16 mouse cellular contexts compared by ENCODE assay signal in the genomic region with DNA sequence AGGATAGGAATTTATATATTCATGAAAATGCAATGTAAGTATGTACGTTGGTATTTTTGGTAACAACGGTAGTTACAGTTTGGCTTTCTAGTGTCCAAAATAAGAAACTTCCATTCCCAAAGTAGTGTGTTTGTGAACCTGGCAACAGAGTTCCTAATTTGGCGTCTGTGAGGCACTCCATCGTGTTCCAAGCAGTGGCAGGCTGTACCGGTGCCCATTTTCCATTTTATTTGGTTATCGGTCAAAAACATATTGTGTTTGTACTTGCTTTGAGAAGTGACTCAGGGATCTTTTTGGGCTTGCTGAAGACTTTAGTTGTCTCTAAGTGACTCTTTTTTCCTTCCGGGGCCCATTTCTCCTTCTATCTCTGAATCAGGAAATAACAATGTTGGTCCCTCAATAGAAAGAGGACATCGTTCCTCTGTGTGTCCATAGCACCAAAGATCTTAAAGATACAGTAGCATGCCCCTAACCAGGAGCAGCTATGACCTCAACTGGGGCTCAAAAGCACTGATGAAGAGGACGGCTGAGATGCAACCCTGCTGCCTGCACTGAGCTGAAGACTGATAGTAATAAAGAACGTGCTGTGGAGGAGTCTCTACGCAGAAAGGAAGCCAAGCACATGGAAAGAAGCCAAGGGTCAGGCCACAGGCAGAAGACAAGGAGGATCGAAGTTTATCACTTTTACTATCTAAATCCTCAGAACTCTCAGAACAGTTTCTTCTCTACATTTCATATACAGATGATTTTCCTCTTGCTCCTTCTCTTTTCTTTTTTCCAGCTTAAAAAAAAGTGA.
DNase-seq lines count a peak whose midpoint lies in the region; ATAC-seq lines count a peak whose summit lies in the region.
"Had no signal": no experiment of that assay in that cellular context is flagged by ENCODE, and none has a peak within 500 bp of the region (broad histone marks: within the 10 kb centered on the region; RNA-seq: fewer than 3 reads in every experiment).

No protein-coding gene starts in this region.

- ATAC-seq in heart, embryonic 11.5 days (replicated peaks; ENCODE audit: insufficient number of reproducible peaks, low FRiP score, low TSS enrichment), result no peak
- no peak for ATAC-seq in heart, embryonic 16.5 days (replicated peaks; ENCODE audit: extremely low read depth, insufficient read depth, low FRiP score)
- ATAC-seq in monocyte, adult 5-6 weeks (replicated peaks; ENCODE audit: insufficient number of reproducible peaks, low FRiP score, low TSS enrichment, poor library complexity, severe bottlenecking), result no peak
- no peak for ATAC-seq in megakaryocyte, adult 5-6 weeks (ENCODE audit: poor library complexity, severe bottlenecking)
- ATAC-seq: intestine, postnatal 0 days had no signal

- H3K9ac ChIP-seq in heart, embryonic 11.5 days (ENCODE audit: low read depth, low read length), result no peak overlapping the region
- H3K9ac ChIP-seq in heart, embryonic 16.5 days (ENCODE audit: low read length), result no peak overlapping the region
- H3K9ac ChIP-seq: forebrain, embryonic 12.5 days; hindbrain, embryonic 15.5 days; liver, embryonic 14.5 days; neural tube, embryonic 12.5 days had no signal

- H3K9me3 ChIP-seq in heart, embryonic 11.5 days (replicated peaks; ENCODE audit: control insufficient read depth, low read length), result no peaks in the 10 kb centered on the region
- H3K9me3 ChIP-seq in heart, embryonic 16.5 days (replicated peaks; ENCODE audit: control insufficient read depth, low read length), result no peaks in the 10 kb centered on the region
- H3K9me3 ChIP-seq: forebrain, embryonic 12.5 days; hindbrain, embryonic 15.5 days; limb, embryonic 10.5 days; neural tube, embryonic 12.5 days had no signal

- no peak overlapping the region for H3K4me3 ChIP-seq in heart, embryonic 11.5 days (ENCODE audit: low read depth, low read length)
- no peak overlapping the region for H3K4me3 ChIP-seq in heart, embryonic 16.5 days (ENCODE audit: low read length)
- H3K4me3 ChIP-seq: forebrain, embryonic 12.5 days; hindbrain, embryonic 15.5 days; limb, embryonic 10.5 days; neural tube, embryonic 12.5 days had no signal

- no peaks in the 10 kb centered on the region for H3K36me3 ChIP-seq in heart, embryonic 11.5 days (ENCODE audit: control insufficient read depth, insufficient read depth, low read length)
- no peaks in the 10 kb centered on the region; the same call in 1 of the 2 replicates for H3K36me3 ChIP-seq in heart, embryonic 16.5 days (ENCODE audit: control insufficient read depth, insufficient read depth)
- H3K36me3 ChIP-seq: forebrain, embryonic 12.5 days; hindbrain, embryonic 15.5 days; neural tube, embryonic 12.5 days had no signal

- peaks cover 25% of the 10 kb centered on the region for H3K4me1 ChIP-seq in heart, embryonic 11.5 days (ENCODE audit: control insufficient read depth, insufficient read depth, low read length)
- peaks cover 38% of the 10 kb centered on the region for H3K4me1 ChIP-seq in heart, embryonic 16.5 days (ENCODE audit: control insufficient read depth, insufficient read depth, low read length)
- H3K4me1 ChIP-seq: neural tube, embryonic 12.5 days had no signal

- H3K4me2 ChIP-seq in heart, embryonic 11.5 days, result no peak overlapping the region
- H3K4me2 ChIP-seq in heart, embryonic 16.5 days (ENCODE audit: low read depth, low read length), result no peak overlapping the region
- H3K4me2 ChIP-seq: forebrain, embryonic 12.5 days; hindbrain, embryonic 15.5 days; neural tube, embryonic 12.5 days had no signal

- H3K27ac ChIP-seq in heart, embryonic 11.5 days (ENCODE audit: low read depth, low read length), result no peak overlapping the region
- H3K27ac ChIP-seq in heart, embryonic 16.5 days (ENCODE audit: low read length), result peak overlapping the region; percentile 57
- H3K27ac ChIP-seq: forebrain, embryonic 12.5 days; hindbrain, embryonic 15.5 days; limb, embryonic 10.5 days; liver, embryonic 14.5 days; neural tube, embryonic 12.5 days had no signal

- H3K27me3 ChIP-seq in heart, embryonic 11.5 days (ENCODE audit: control insufficient read depth, insufficient read depth, low read length), result no peaks in the 10 kb centered on the region
- no peaks in the 10 kb centered on the region for H3K27me3 ChIP-seq in heart, embryonic 16.5 days (ENCODE audit: control insufficient read depth, insufficient read depth, low read length)
- H3K27me3 ChIP-seq: forebrain, embryonic 12.5 days; hindbrain, embryonic 15.5 days; neural tube, embryonic 12.5 days had no signal

- WGBS in heart, embryonic 11.5 days (ENCODE audit: insufficient replicate concordance), result 75% methylated on average over 12 of the region's 12 CpGs
- 55% methylated on average over 12 of the region's 12 CpGs for WGBS in heart, embryonic 16.5 days

- peak; percentile 68 to 71 for DNase-seq in heart, adult 18-20 months
- DNase-seq in layer of hippocampus, adult 11-12 months (ENCODE audit: low spot score), result peak; percentile 6
- no peak for DNase-seq in layer of hippocampus, adult 18-20 months (ENCODE audit: low spot score in 2 of 2)
- peak; percentile 28 for DNase-seq in brain, adult 2 months (ENCODE audit: low read depth, low spot score)
- DNase-seq: B cell, adult 2 months; cerebellum, adult 18-20 months had no signal

Comparison
In these comparisons a context has a peak if more than half of its experiments do, and no peak if none do; other contexts are left out.
1. DNase-seq: peak in heart, adult 18-20 months (2 of 2), layer of hippocampus, adult 11-12 months (single experiment) and brain, adult 2 months (single experiment); none in layer of hippocampus, adult 18-20 months (0 of 2).